Mouse (Mus musculus) kidney, adult 2 months (tissue): Measurements from ENCODE around the gene Dph5.

Experiments
- CTCF ChIP-seq: fragments of 200-500 bp; conservative IDR thresholded peaks from 2 replicates; pipeline ENCODE4 v1.5.1; 2011; ENCODE audit warnings: low read depth, mild to moderate bottlenecking, control low read depth, low read length, moderate library complexity, mixed read lengths; ENCODE audit not compliant: insufficient read depth, insufficient read length
- POLR2A ChIP-seq: fragments of 200-500 bp; IDR thresholded peaks from one replicate; pipeline ENCODE4 v1.6.1; 2011; ENCODE audit warnings: low read depth, low read length, control low read depth

DNA sequence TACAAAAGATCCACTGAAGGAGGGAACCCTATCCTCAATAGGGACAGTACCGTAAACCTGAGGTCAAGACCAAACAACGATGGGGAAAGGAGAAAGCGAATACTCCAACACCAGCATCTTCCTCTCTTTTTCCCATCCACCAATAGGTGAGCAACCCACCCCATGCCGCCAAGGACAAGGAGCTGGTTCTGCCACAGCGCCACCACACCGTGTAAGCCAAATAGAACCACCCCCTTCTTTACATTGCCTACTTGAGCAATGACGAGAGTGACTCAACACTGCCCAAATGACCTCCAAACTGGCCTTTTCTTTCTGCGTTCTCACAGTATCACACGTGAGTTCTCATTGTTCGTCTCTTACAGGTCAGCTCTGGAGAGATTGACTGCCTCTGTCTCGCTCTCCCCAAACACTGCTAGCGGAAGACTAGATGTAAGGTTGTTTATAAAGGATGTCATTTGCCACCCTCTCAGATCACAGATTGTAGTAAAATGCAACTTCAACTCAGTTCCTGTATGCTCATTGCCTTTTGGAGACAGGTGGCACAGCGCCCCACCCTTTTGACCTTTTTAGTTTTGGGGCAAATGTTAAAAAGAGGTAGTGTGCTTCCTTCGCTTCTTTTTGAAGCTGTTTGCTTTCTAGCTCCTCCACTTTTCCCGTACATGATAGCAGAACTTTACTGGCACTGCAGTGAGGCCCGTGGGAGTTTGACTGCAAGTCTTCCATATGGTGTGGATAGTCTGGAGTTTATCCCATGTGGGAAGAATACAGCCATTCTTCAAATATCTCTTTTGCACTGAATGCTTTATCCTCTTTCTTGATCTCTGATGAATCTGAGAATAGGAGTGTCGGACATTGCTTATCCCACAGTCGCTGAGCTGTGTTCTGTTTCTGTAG lies 45.9 kb downstream of the Dph5 start:
- TF ChIP-seq POLR2A (no peak), CTCF (no peak)
